Mouse (Mus musculus) CH12.LX (cell line): ENCODE data around the gene Cldn14.

Experiments used
- CTCF ChIP-seq, 2 experiments: IDR thresholded peaks in 1 of 2; conservative IDR thresholded peaks in 1 of 2; 2 replicates each; pipeline ENCODE4 v1.5.1; 2011 to 2012; ENCODE audit warnings: low read depth in 2 of 2, low read length in 2 of 2, improper control_type of control experiment in 1 of 2, inconsistent platforms in 1 of 2, mild to moderate bottlenecking in 1 of 2, moderate library complexity in 1 of 2
- EP300 ChIP-seq: IDR thresholded peaks from 2 replicates; pipeline ENCODE4 v1.6.1; 2011; ENCODE audit warnings: low read length, improper control_type of control experiment
- ETS1 ChIP-seq: conservative IDR thresholded peaks from 2 replicates; pipeline ENCODE4 v1.6.1; 2012; ENCODE audit warnings: low read depth, mild to moderate bottlenecking, inconsistent platforms, low read length, improper control_type of control experiment, moderate library complexity
- POLR2A ChIP-seq: IDR thresholded peaks from 2 replicates; pipeline ENCODE4 v1.6.1; 2011; ENCODE audit warnings: low read depth, mild to moderate bottlenecking, improper control_type of control experiment, low read length
- SIN3A ChIP-seq: IDR thresholded peaks from 2 replicates; pipeline ENCODE4 v1.6.1; 2012; ENCODE audit warnings: low read length, improper control_type of control experiment, inconsistent platforms
- USF1 ChIP-seq: IDR thresholded peaks from 2 replicates; pipeline ENCODE4 v1.6.1; 2014; ENCODE audit warnings: low read depth, mild to moderate bottlenecking, inconsistent platforms, low read length, improper control_type of control experiment
- USF2 ChIP-seq: conservative IDR thresholded peaks from 2 replicates; pipeline ENCODE4 v1.6.1; 2011; ENCODE audit warnings: low read depth, low read length, improper control_type of control experiment

DNA sequence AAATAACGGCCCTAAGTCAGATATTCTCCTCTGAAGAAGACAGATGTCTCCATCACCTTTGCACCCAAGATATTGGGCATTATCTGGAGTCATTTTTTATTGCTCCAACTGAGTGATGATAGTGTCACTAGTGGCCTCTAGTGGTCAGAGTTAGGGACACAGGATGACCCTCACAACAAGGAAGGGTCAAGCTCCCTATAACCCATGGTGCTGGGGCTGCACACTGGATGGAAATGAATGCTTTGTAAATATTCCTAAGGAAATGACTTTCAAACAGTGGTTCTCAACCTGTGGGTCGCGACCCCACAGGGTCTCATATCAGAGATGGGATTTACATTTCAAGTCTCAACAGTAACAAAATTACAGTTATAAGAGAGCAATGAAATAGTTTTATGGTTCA lies 31.7 kb downstream of the Cldn14 start:
- TF ChIP-seq EP300 (no peak), POLR2A (no peak), CTCF (conservative IDR thresholded peaks at IDR 0.05 in 1 of 2, IDR thresholded peaks at IDR 0.05 in 1 of 2; ENCODE audit: low read depth in 2 of 2, low read length in 2 of 2) (peak; percentile 68 to 91), SIN3A (no peak), USF1 (no peak), USF2 (no peak), ETS1 (no peak)
